Mouse (Mus musculus): ENCODE measurements around the gene Znrf2.

- TF ChIP-seq CTCF (IDR thresholded peaks at IDR 0.05; ENCODE audit: insufficient read depth, low read depth, low read length), result no peak
- TF ChIP-seq POLR2A (IDR thresholded peaks at IDR 0.05; ENCODE audit: insufficient read depth, low read depth, low read length), result no peak
Observed at GRCm38 (mm10) chr6:54842041-54842440, 25.3 kb downstream of the Znrf2 start.

All from olfactory bulb, adult 2 months (tissue).